Mouse (Mus musculus) embryonic facial prominence, embryonic 13.5 days (tissue): ENCODE measurements around the gene Sgtb. TPM values are rescaled to one million over a fixed set of nuclear protein-coding genes. Genes with fewer than 3 reads are reported as not detected.

Experiments used
- ATAC-seq: fragments of 200-750 bp; cut with Nextera tagmentation; 2 replicates; pipeline ENCODE4 v1.8.0; 2017; ENCODE audit warnings: low read depth; ENCODE audit not compliant: insufficient number of reproducible peaks, insufficient read depth, low FRiP score, low TSS enrichment
- H3K27ac ChIP-seq: fragments of 300-500 bp; sonication (generic); 2 replicates; pipeline ENCODE4 v1.5.1; 2015; ENCODE audit warnings: moderate library complexity, mild to moderate bottlenecking, inconsistent platforms
- H3K27me3 ChIP-seq: fragments of 300-500 bp; sonication (generic); 2 replicates; pipeline ENCODE4 v1.6.1; 2015; ENCODE audit warnings: mild to moderate bottlenecking, inconsistent platforms
- H3K36me3 ChIP-seq: fragments of 300-500 bp; sonication (generic); 2 replicates; pipeline ENCODE4 v1.6.1; 2015; ENCODE audit warnings: mild to moderate bottlenecking, inconsistent platforms
- H3K4me1 ChIP-seq: fragments of 300-500 bp; sonication (generic); 2 replicates; pipeline ENCODE4 v1.6.1; 2015; ENCODE audit warnings: inconsistent platforms
- H3K4me2 ChIP-seq: fragments of 300-500 bp; sonication (generic); 2 replicates; pipeline ENCODE4 v1.6.1; 2015; ENCODE audit warnings: moderate library complexity, mild to moderate bottlenecking, inconsistent platforms
- H3K4me3 ChIP-seq: fragments of 300-500 bp; sonication (generic); 2 replicates; pipeline ENCODE4 v1.5.1; 2015; ENCODE audit warnings: mild to moderate bottlenecking, inconsistent platforms
- H3K9ac ChIP-seq: fragments of 300-500 bp; sonication (generic); 2 replicates; pipeline ENCODE4 v1.6.1; 2015; ENCODE audit warnings: mild to moderate bottlenecking, inconsistent platforms
- H3K9me3 ChIP-seq: fragments of 300-500 bp; sonication (generic); 2 replicates; pipeline ENCODE4 v1.6.1; 2016; ENCODE audit warnings: inconsistent platforms
- WGBS: fragments of 180-500 bp; shearing (Covaris S2); methylation state at CpG from one replicate; pipeline ENCODE4 v1.1.7; 2015; ENCODE audit warnings: mixed read lengths; 5-methylcytosine and 5-hydroxymethylcytosine counted together
- polyA plus RNA-seq: library from polyadenylated mRNA; unstranded; fragments of >200 nt; fragmentation: Nextera tagmentation; extraction: Ambion mirVana; gene quantifications from 2 replicates; pipeline ENCODE4 v1.2.1, GENCODE M21; 2015

Sgtb gene
- polyA plus RNA-seq: 8.9 and 10.9 TPM in 2 replicates

DNA sequence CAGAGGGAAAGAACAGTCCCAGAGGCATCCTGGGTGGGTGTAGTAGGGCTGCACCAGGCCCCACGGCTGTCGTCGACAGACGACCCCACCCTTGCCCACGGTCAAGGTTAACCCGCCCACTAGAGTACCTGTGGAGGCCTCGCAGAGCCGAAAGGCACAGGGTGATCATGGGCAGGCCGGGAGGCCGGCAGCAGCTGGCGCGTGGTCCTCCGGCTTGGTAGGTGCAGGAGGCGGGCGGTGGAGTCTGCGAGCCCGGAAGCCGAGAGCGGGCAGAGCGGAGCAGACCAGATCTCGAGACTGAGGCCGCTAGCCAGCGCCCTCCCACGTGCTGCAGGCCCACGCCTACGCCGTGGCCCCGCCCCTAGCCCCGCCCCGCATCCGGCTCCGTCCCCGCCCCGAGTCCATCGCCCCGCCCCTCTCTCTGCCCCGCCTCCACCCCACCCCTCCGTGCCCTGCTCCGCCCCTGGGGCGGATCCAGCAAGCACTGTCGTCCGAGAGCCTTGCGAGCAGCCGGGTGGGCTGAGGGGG lies at the start of gene Sgtb, which contains the start of gene Nln:
Gene Sgtb (plus strand): TSS at position 454 of the 528 bp plus-strand sequence.
Gene Nln (minus strand): TSS at position 327 of the 528 bp plus-strand sequence.
- Histone ChIP-seq H3K27ac (peak within 1 kb of the TSS; percentile 13; the same call in 1 of the 2 replicates), H3K27me3 (no peaks in the 10 kb centered on the region), H3K9me3 (peaks cover 9% of the 10 kb centered on the region), H3K4me3 (peak within 1 kb of the TSS; percentile 82), H3K4me2 (peak within 1 kb of the TSS; percentile 85), H3K36me3 (peaks cover 5% of the 10 kb centered on the region; the same call in 1 of the 2 replicates), H3K4me1 (peaks cover 25% of the 10 kb centered on the region), H3K9ac (peak within 1 kb of the TSS; percentile 75)
- peak; percentile 96 for ATAC-seq
- WGBS: under 1% methylated on average over 31 of the region's 44 CpGs

DNA sequence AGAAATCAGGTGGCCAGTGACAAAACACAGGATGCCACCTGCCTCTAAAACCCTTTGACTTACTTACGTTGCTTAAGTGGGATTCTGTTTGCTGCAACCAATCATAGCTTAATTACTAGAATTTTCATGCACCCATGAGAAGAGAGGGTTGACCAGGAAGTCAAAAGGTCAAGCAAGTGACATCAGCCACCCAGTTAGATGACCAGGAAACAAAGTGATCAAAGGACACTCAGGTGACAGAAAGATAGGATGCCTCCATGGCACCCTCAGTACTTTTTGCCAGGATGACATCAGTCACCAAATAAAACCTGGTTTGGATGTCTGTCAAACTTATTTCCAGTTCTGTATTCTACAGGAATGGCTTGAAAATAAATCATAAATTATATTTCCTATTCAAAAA lies 49.3 kb upstream of the Sgtb start:
- no peaks in the 10 kb centered on the region for H3K27me3 ChIP-seq
- H3K4me3 ChIP-seq: no peak overlapping the region
- no peak overlapping the region for H3K9ac ChIP-seq
- 53% methylated on average over 1 of the region's 1 CpGs for WGBS
- no peak for ATAC-seq
- peaks cover 12% of the 10 kb centered on the region; the same call in 1 of the 2 replicates for H3K36me3 ChIP-seq
- H3K27ac ChIP-seq: no peak overlapping the region
- H3K9me3 ChIP-seq: no peaks in the 10 kb centered on the region
- H3K4me1 ChIP-seq: peaks cover 14% of the 10 kb centered on the region
- no peak overlapping the region for H3K4me2 ChIP-seq

DNA sequence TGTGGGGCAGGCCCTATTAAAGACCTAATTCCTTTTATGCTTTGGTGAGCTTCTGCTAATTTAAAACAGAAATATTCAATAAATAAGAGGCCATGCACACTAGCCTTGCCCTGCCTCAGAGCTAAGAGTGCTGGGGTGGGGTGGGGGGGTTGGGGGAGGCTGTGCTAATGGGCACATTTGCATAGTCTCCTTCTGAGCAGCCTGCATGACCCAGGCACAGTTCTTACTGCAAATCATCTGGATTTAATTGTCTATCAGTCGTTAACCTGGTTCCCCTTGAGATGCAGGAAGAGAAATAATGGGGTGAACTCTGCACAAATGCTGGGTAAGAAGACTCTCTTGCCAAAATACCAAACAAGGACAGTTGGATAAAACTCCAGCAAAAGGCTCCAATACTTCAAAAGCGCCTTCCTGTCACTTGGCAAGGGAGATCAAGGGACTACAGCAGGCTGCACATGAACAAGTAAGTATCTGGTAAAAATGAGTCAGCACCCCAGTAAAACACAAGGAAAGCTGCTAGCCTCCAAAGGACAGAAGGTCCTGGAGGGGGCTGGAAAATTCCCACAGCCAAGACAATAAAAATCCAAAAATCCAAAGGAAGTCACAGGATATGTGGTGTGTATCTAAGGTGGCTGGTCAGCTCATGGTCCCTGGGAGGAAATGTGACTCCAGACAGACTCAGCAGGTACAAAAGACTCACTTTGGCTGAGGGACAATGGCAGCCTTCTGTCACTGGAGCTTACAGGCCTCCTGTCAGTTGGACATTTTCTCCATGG lies 47.4 kb upstream of the Sgtb start:
- no peak overlapping the region for H3K9ac ChIP-seq
- WGBS: 43% methylated on average over 2 of the region's 2 CpGs
- H3K27me3 ChIP-seq: no peaks in the 10 kb centered on the region
- no peaks in the 10 kb centered on the region for H3K9me3 ChIP-seq
- peaks cover 5% of the 10 kb centered on the region; the same call in 1 of the 2 replicates for H3K36me3 ChIP-seq
- H3K4me1 ChIP-seq: peaks cover 14% of the 10 kb centered on the region
- H3K4me3 ChIP-seq: no peak overlapping the region
- no peak overlapping the region for H3K27ac ChIP-seq
- ATAC-seq: no peak
- H3K4me2 ChIP-seq: no peak overlapping the region

DNA sequence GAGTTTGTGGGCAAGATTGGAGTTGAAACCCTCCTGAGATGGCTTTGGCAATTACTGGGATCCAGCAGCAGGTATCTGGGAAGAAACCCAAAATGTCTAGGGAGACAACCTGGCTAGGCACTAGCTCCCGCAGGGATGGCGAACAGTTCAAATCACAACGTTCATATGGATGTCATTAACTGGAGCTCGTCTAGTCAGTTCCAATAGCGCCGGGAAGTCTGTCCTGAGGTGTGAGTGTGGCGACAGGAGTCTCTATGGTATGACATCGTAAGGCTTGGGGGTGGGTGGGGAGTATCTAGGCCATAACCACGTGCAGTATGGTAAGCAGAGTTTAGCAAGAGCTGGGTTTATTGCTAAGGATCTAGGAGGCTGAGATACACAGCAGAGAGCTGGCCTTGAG lies 46.5 kb upstream of the Sgtb start:
- H3K36me3 ChIP-seq: peaks cover 5% of the 10 kb centered on the region; the same call in 1 of the 2 replicates
- H3K9me3 ChIP-seq: no peaks in the 10 kb centered on the region
- no peak overlapping the region for H3K9ac ChIP-seq
- H3K4me1 ChIP-seq: peaks cover 14% of the 10 kb centered on the region
- H3K4me3 ChIP-seq: no peak overlapping the region
- WGBS: 37% methylated on average over 9 of the region's 9 CpGs
- H3K4me2 ChIP-seq: no peak overlapping the region
- no peaks in the 10 kb centered on the region for H3K27me3 ChIP-seq
- H3K27ac ChIP-seq: no peak overlapping the region
- ATAC-seq: no peak

- H3K4me1 ChIP-seq: peaks cover 14% of the 10 kb centered on the region
- ATAC-seq: no peak
- no peaks in the 10 kb centered on the region for H3K27me3 ChIP-seq
- no peaks in the 10 kb centered on the region for H3K36me3 ChIP-seq
- WGBS: 40% methylated on average over 2 of the region's 2 CpGs
- H3K27ac ChIP-seq: no peak overlapping the region
- no peaks in the 10 kb centered on the region for H3K9me3 ChIP-seq
- no peak overlapping the region for H3K4me2 ChIP-seq
- no peak overlapping the region for H3K4me3 ChIP-seq
- no peak overlapping the region for H3K9ac ChIP-seq
These were observed 43.7 kb upstream of the Sgtb start for GRCm38 (mm10) chr13:104065649-104066347.

DNA sequence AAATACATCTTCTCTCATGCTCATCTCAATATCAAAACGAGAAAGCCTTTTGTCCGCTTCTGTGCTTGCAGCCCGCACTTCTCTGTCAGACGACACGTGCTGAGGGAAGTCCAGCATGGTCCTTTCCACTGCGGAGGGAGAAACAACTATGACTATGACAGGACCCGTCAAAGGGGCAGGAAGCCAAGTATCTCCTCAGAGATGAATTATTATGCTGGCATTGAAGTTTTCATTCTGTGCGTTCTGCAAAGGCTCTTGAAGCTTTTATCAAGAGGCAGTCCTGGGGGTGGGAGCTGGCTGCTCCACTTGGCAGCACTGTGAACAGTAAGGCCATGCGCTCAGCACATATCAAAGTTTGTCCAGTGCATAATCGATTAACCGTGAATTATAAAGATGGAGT lies 40.3 kb upstream of the Sgtb start:
- no peak for ATAC-seq
- H3K4me2 ChIP-seq: no peak overlapping the region
- H3K27ac ChIP-seq: no peak overlapping the region
- H3K9me3 ChIP-seq: no peaks in the 10 kb centered on the region
- H3K4me1 ChIP-seq: no peaks in the 10 kb centered on the region
- peaks cover 11% of the 10 kb centered on the region for H3K36me3 ChIP-seq
- no peak overlapping the region for H3K9ac ChIP-seq
- no peak overlapping the region for H3K4me3 ChIP-seq
- 89% methylated on average over 11 of the region's 11 CpGs for WGBS
- H3K27me3 ChIP-seq: no peaks in the 10 kb centered on the region

GRCm38 (mm10) chr13:104070703-104071102 lies 38.8 kb upstream of the Sgtb start:
- no peak overlapping the region for H3K4me2 ChIP-seq
- no peaks in the 10 kb centered on the region for H3K27me3 ChIP-seq
- no peak overlapping the region for H3K27ac ChIP-seq
- peaks cover 11% of the 10 kb centered on the region for H3K36me3 ChIP-seq
- no peak overlapping the region for H3K9ac ChIP-seq
- H3K9me3 ChIP-seq: no peaks in the 10 kb centered on the region
- 73% methylated on average over 3 of the region's 3 CpGs for WGBS
- H3K4me3 ChIP-seq: no peak overlapping the region
- no peak for ATAC-seq
- no peaks in the 10 kb centered on the region for H3K4me1 ChIP-seq

DNA sequence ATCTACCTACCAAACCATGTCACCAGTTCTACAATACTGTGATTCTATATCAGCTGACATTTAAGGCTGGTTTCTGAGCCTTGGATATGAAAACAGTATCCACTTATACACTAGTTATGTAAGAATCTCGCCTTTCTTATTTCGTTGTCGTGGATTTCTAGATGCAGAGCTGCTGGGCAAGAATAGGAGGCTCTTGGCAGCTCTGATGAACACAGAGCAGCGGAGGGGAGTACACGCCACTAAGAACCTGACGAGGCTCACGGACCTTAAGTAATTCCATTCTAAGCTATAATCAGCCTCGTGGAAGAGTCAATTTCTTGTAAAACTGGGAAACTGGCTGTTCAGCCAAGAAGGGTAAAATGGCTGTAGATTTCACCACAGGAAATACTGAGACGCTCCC lies 37.2 kb upstream of the Sgtb start:
- Histone ChIP-seq H3K4me1 (no peaks in the 10 kb centered on the region), H3K4me2 (no peak overlapping the region), H3K27ac (no peak overlapping the region), H3K36me3 (peaks cover 11% of the 10 kb centered on the region), H3K4me3 (no peak overlapping the region), H3K27me3 (no peaks in the 10 kb centered on the region), H3K9ac (no peak overlapping the region), H3K9me3 (no peaks in the 10 kb centered on the region)
- WGBS: 87% methylated on average over 9 of the region's 9 CpGs
- no peak for ATAC-seq

DNA sequence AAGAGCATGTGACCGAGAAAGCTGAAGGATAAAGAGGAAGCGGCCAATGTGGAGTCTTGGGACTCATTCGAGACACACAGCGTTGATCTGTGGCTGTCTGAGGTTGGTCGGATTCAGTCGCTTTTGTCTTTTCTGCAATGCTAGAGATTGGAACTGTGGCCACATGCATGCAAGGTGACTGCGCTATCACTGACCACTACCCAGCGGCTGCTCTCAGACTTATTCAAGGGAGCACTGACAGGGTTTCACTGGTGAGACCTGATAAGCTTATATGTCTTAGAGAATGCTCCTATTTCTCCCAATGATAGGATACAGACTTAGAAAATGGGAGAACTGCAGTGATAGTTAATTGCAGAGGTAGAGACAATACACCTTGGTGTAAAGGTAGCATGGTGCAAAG lies 35.3 kb upstream of the Sgtb start:
- no peaks in the 10 kb centered on the region for H3K4me1 ChIP-seq
- H3K27me3 ChIP-seq: no peaks in the 10 kb centered on the region
- peaks cover 11% of the 10 kb centered on the region for H3K36me3 ChIP-seq
- H3K4me3 ChIP-seq: no peak overlapping the region
- no peak overlapping the region for H3K4me2 ChIP-seq
- no peak overlapping the region for H3K27ac ChIP-seq
- H3K9ac ChIP-seq: no peak overlapping the region
- no peaks in the 10 kb centered on the region for H3K9me3 ChIP-seq
- no peak for ATAC-seq
- WGBS: 90% methylated on average over 8 of the region's 8 CpGs

- H3K27ac ChIP-seq: no peak overlapping the region
- H3K4me3 ChIP-seq: no peak overlapping the region
- H3K27me3 ChIP-seq: no peaks in the 10 kb centered on the region
- peaks cover 11% of the 10 kb centered on the region for H3K36me3 ChIP-seq
- no peak overlapping the region for H3K4me2 ChIP-seq
- ATAC-seq: no peak
- H3K9ac ChIP-seq: no peak overlapping the region
- H3K9me3 ChIP-seq: no peaks in the 10 kb centered on the region
- H3K4me1 ChIP-seq: no peaks in the 10 kb centered on the region
- WGBS: 78% methylated on average over 10 of the region's 10 CpGs
These were observed 34.8 kb upstream of the Sgtb start for GRCm38 (mm10) chr13:104074731-104075130.

- H3K9me3 ChIP-seq: no peaks in the 10 kb centered on the region
- WGBS: 81% methylated on average over 6 of the region's 6 CpGs
- H3K4me1 ChIP-seq: no peaks in the 10 kb centered on the region
- H3K27ac ChIP-seq: no peak overlapping the region
- no peak overlapping the region for H3K4me2 ChIP-seq
- no peak for ATAC-seq
- H3K9ac ChIP-seq: no peak overlapping the region
- H3K4me3 ChIP-seq: no peak overlapping the region
- peaks cover 7% of the 10 kb centered on the region for H3K36me3 ChIP-seq
- no peaks in the 10 kb centered on the region for H3K27me3 ChIP-seq
These were observed 32.5 kb upstream of the Sgtb start for GRCm38 (mm10) chr13:104076993-104077392.
